Comparison of ENCODE assay signal across 10 mouse cellular contexts in genomic region chr16:35159532-35159931, GRCm38 (mm10). TPM values are rescaled to one million over a fixed set of nuclear protein-coding genes. Genes with fewer than 3 reads are reported as not detected.
DNase-seq lines count a peak whose midpoint lies in the region; ATAC-seq and TF ChIP-seq lines count a peak whose summit lies in the region.
"Had no signal": no experiment of that assay in that cellular context is flagged by ENCODE, and none has a peak within 500 bp of the region (broad histone marks: within the 10 kb centered on the region; RNA-seq: fewer than 3 reads in every experiment).

No protein-coding gene starts in this region.

- no peak overlapping the region for H3K27ac ChIP-seq in limb, embryonic 12.5 days
- H3K27ac ChIP-seq in limb, embryonic 10.5 days: no peak overlapping the region
- H3K27ac ChIP-seq in limb, embryonic 13.5 days: no peak overlapping the region
- H3K27ac ChIP-seq: lung, embryonic 15.5 days had no signal

- H3K27me3 ChIP-seq in limb, embryonic 12.5 days: peaks cover 32% of the 10 kb centered on the region
- H3K27me3 ChIP-seq in limb, embryonic 10.5 days (ENCODE audit: low read depth, poor library complexity, severe bottlenecking): peaks cover 48% of the 10 kb centered on the region
- peaks cover 33% of the 10 kb centered on the region for H3K27me3 ChIP-seq in limb, embryonic 13.5 days

- no peaks in the 10 kb centered on the region for H3K36me3 ChIP-seq in limb, embryonic 12.5 days
- no peaks in the 10 kb centered on the region for H3K36me3 ChIP-seq in limb, embryonic 10.5 days
- no peaks in the 10 kb centered on the region for H3K36me3 ChIP-seq in limb, embryonic 13.5 days
- H3K36me3 ChIP-seq: lung, embryonic 15.5 days had no signal

- no peak for TF ChIP-seq POLR2A in lung, adult 2 months (IDR thresholded peaks at IDR 0.05; ENCODE audit: borderline replicate concordance, extremely low read depth, low read depth, low read length)

- peak; percentile 25 for DNase-seq in embryo, embryonic 11 days
- DNase-seq in embryo, embryonic 9.5 days (ENCODE audit: extremely low spot score): no peak
- DNase-seq in limb, embryonic 10.5 days (ENCODE audit: low spot score): no peak
- DNase-seq in ZHBTc4 (ENCODE audit: low read depth, low spot score): peak; percentile 88
- DNase-seq in lung, adult 2 months: no peak
- DNase-seq in cerebellum, postnatal 4 days (ENCODE audit: low spot score in 2 of 2): no peak
- DNase-seq: gastrocnemius, postnatal 25 days had no signal

- H3K9me3 ChIP-seq in limb, embryonic 12.5 days: no peaks in the 10 kb centered on the region
- H3K9me3 ChIP-seq in limb, embryonic 10.5 days (replicated peaks): no peaks in the 10 kb centered on the region
- H3K9me3 ChIP-seq in limb, embryonic 13.5 days: no peaks in the 10 kb centered on the region
- H3K9me3 ChIP-seq: lung, embryonic 15.5 days had no signal

- 0 out of 2 replicates have a peak overlapping the region, but pooled peaks have one; percentile 5 for H3K4me2 ChIP-seq in limb, embryonic 12.5 days
- peak overlapping the region; percentile 16; the same call in 1 of the 2 replicates for H3K4me2 ChIP-seq in limb, embryonic 13.5 days (replicated peaks)
- H3K4me2 ChIP-seq: lung, embryonic 15.5 days had no signal

- TF ChIP-seq CTCF in lung, adult 2 months (IDR thresholded peaks at IDR 0.05; ENCODE audit: insufficient read depth, low read length): no peak

- 56% methylated on average over 8 of the region's 8 CpGs for WGBS in limb, embryonic 12.5 days
- WGBS in limb, embryonic 10.5 days: 59% methylated on average over 8 of the region's 8 CpGs
- 63% methylated on average over 8 of the region's 8 CpGs for WGBS in limb, embryonic 13.5 days
- 59% methylated on average over 8 of the region's 8 CpGs for WGBS in lung, adult 2 months

- no peak for ATAC-seq in limb, embryonic 12.5 days (ENCODE audit: insufficient number of reproducible peaks, insufficient read depth, low FRiP score, low TSS enrichment, low read depth)
- no peak for ATAC-seq in limb, embryonic 13.5 days (ENCODE audit: low FRiP score, low read depth)

- no peak overlapping the region for H3K4me3 ChIP-seq in limb, embryonic 12.5 days (replicated peaks)
- H3K4me3 ChIP-seq in limb, embryonic 10.5 days: no peak overlapping the region
- no peak overlapping the region for H3K4me3 ChIP-seq in limb, embryonic 13.5 days
- H3K4me3 ChIP-seq in lung, adult 2 months (replicated peaks; ENCODE audit: extremely low read depth, low read depth, low read length): no peak overlapping the region
- H3K4me3 ChIP-seq: lung, embryonic 15.5 days had no signal

- H3K9ac ChIP-seq in limb, embryonic 12.5 days (replicated peaks): no peak overlapping the region
- no peak overlapping the region for H3K9ac ChIP-seq in limb, embryonic 13.5 days
- H3K9ac ChIP-seq: lung, embryonic 15.5 days had no signal

- H3K4me1 ChIP-seq in limb, embryonic 12.5 days (replicated peaks): peaks cover 49% of the 10 kb centered on the region
- peaks cover 38% of the 10 kb centered on the region for H3K4me1 ChIP-seq in limb, embryonic 10.5 days
- H3K4me1 ChIP-seq in limb, embryonic 13.5 days: peaks cover 39% of the 10 kb centered on the region
- H3K4me1 ChIP-seq in lung, adult 2 months (ENCODE audit: control insufficient read depth, insufficient read depth, low read length): 0 out of 2 replicates have a peak, but pooled peaks cover 4% of the 10 kb centered on the region

RNA-seq across cellular contexts. Expression of gene Adcy5, which starts 4.9 kb away (rescaled TPM):
- polyA plus RNA-seq in limb, embryonic 12.5 days (2016; fragmentation: Nextera tagmentation; extraction: Ambion mirVana): 2.2 and 2.7 TPM in 2 replicates
- polyA plus RNA-seq in limb, embryonic 10.5 days (2016; fragmentation: Nextera tagmentation; extraction: Ambion mirVana): 0.41 and 0.63 TPM in 2 replicates
- polyA plus RNA-seq in limb, embryonic 13.5 days (2015; fragmentation: Nextera tagmentation; extraction: Ambion mirVana): 2.3 and 2.6 TPM in 2 replicates
- polyA plus RNA-seq in lung, adult 2 months (2012; rRNA removed): 17.5 and 18.3 TPM in 2 replicates

Comparison
In these comparisons a context has a peak if more than half of its experiments do, and no peak if none do; other contexts are left out.
1. DNase-seq: peak in embryo, embryonic 11 days (single experiment) and ZHBTc4 (single experiment); none in embryo, embryonic 9.5 days (single experiment), limb, embryonic 10.5 days (single experiment), lung, adult 2 months (single experiment) and cerebellum, postnatal 4 days (0 of 2).